Mouse (Mus musculus) stomach, embryonic 16.5 days (tissue): ENCODE results near the gene Lrp6. TPM values are rescaled to one million over a fixed set of nuclear protein-coding genes. Genes with fewer than 3 reads are reported as not detected.

Experiments
- ATAC-seq: fragments of 200-750 bp; cut with Nextera tagmentation; 2 replicates; pipeline ENCODE4 v1.8.0; 2017; ENCODE audit warnings: moderate number of reproducible peaks, moderate TSS enrichment; ENCODE audit not compliant: insufficient read depth, low FRiP score
- H3K27ac ChIP-seq: fragments of 300-500 bp; sonication (generic); 2 replicates; pipeline ENCODE4 v1.5.1; 2014; ENCODE audit warnings: low read length
- H3K27me3 ChIP-seq: fragments of 300-500 bp; sonication (generic); 2 replicates; pipeline ENCODE4 v1.6.1; 2014; ENCODE audit warnings: low read length, control low read depth, mixed read lengths; ENCODE audit not compliant: control insufficient read depth, insufficient read depth
- H3K36me3 ChIP-seq: fragments of 300-500 bp; sonication (generic); 2 replicates; pipeline ENCODE4 v1.6.1; 2014; ENCODE audit warnings: low read length; ENCODE audit not compliant: control insufficient read depth, insufficient read depth
- H3K4me1 ChIP-seq: fragments of 300-500 bp; sonication (generic); 2 replicates; pipeline ENCODE4 v1.6.1; 2014; ENCODE audit warnings: low read length, control low read depth, mixed read lengths; ENCODE audit not compliant: control insufficient read depth, insufficient read depth
- H3K4me2 ChIP-seq: fragments of 300-500 bp; sonication (generic); 2 replicates; pipeline ENCODE4 v1.6.1; 2014; ENCODE audit warnings: low read depth, low read length, mixed read lengths
- H3K4me3 ChIP-seq: fragments of 300-500 bp; sonication (generic); replicated peaks from 2 replicates; pipeline ENCODE4 v1.5.1; 2014; ENCODE audit warnings: mild to moderate bottlenecking, low read length
- H3K9ac ChIP-seq: fragments of 300-500 bp; sonication (generic); 2 replicates; pipeline ENCODE4 v1.6.1; 2014; ENCODE audit warnings: low read length
- H3K9me3 ChIP-seq: fragments of 300-500 bp; sonication (generic); replicated peaks from 2 replicates; pipeline ENCODE4 v1.6.1; 2016; ENCODE audit warnings: low read length, control low read depth; ENCODE audit not compliant: control insufficient read depth
- WGBS: fragments of 180-500 bp; shearing (Covaris S2); extraction: QIAGEN DNeasy Blood & Tissue Kit; methylation state at CpG from one replicate; pipeline ENCODE4 v1.1.7; 2014; 5-methylcytosine and 5-hydroxymethylcytosine counted together
- polyA plus RNA-seq: library from polyadenylated mRNA; unstranded; fragments of >200 nt; fragmentation: Nextera tagmentation; extraction: Ambion mirVana; gene quantifications from 2 replicates; pipeline ENCODE4 v1.2.1, GENCODE M21; 2015

Lrp6 gene
- polyA plus RNA-seq, 1 experiment from 2014 or later, result 17.4 TPM

- WGBS, result 35% methylated on average over 5 of the region's 5 CpGs
- Histone ChIP-seq H3K9me3 (no peaks in the 10 kb centered on the region), H3K36me3 (peaks cover 6% of the 10 kb centered on the region; the same call in 1 of the 2 replicates), H3K9ac (no peak overlapping the region), H3K27me3 (no peaks in the 10 kb centered on the region), H3K4me2 (peak overlapping the region; percentile 31), H3K4me3 (no peak overlapping the region), H3K27ac (peak overlapping the region; percentile 92), H3K4me1 (peaks cover 16% of the 10 kb centered on the region)
- ATAC-seq, result peak; percentile 35; the same call in 1 of the 2 replicates
These were observed 122.8 kb downstream of the Lrp6 start for GRCm38 (mm10) chr6:134443925-134444324.

GRCm38 (mm10) chr6:134443198-134443904, 123.4 kb downstream of the Lrp6 start:
- H3K9ac ChIP-seq, result no peak overlapping the region

GRCm38 (mm10) chr6:134442219-134442618, 124.5 kb downstream of the Lrp6 start:
- H3K9ac ChIP-seq, result no peak overlapping the region
- no peaks in the 10 kb centered on the region for H3K9me3 ChIP-seq
- no peak for ATAC-seq
- H3K4me2 ChIP-seq, result no peak overlapping the region
- peaks cover 16% of the 10 kb centered on the region for H3K4me1 ChIP-seq
- H3K27ac ChIP-seq, result no peak overlapping the region
- WGBS, result 75% methylated on average over 5 of the region's 5 CpGs
- H3K27me3 ChIP-seq, result no peaks in the 10 kb centered on the region
- no peak overlapping the region for H3K4me3 ChIP-seq
- H3K36me3 ChIP-seq, result peaks cover 6% of the 10 kb centered on the region; the same call in 1 of the 2 replicates

More at GRCm38 (mm10) chr6:134443198-134443904, 123.4 kb downstream of the Lrp6 start:
- peaks cover 16% of the 10 kb centered on the region for H3K4me1 ChIP-seq
- peak; percentile 87 for ATAC-seq
- peak overlapping the region; percentile 92 for H3K27ac ChIP-seq
- H3K4me3 ChIP-seq, result no peak overlapping the region
- peak overlapping the region; percentile 31 for H3K4me2 ChIP-seq
- H3K27me3 ChIP-seq, result no peaks in the 10 kb centered on the region
- 43% methylated on average over 9 of the region's 9 CpGs for WGBS
- no peaks in the 10 kb centered on the region for H3K9me3 ChIP-seq
- peaks cover 6% of the 10 kb centered on the region; the same call in 1 of the 2 replicates for H3K36me3 ChIP-seq

- H3K36me3 ChIP-seq, result peaks cover 6% of the 10 kb centered on the region; the same call in 1 of the 2 replicates
- peaks cover 16% of the 10 kb centered on the region for H3K4me1 ChIP-seq
- no peaks in the 10 kb centered on the region for H3K9me3 ChIP-seq
- no peak overlapping the region for H3K27ac ChIP-seq
- ATAC-seq, result no peak
- 86% methylated on average over 3 of the region's 3 CpGs for WGBS
- no peak overlapping the region for H3K4me2 ChIP-seq
- H3K27me3 ChIP-seq, result no peaks in the 10 kb centered on the region
- H3K9ac ChIP-seq, result no peak overlapping the region
- H3K4me3 ChIP-seq, result no peak overlapping the region
These were observed 125.0 kb downstream of the Lrp6 start for GRCm38 (mm10) chr6:134441716-134442115.

- Histone ChIP-seq H3K27ac (peak overlapping the region; percentile 58), H3K4me2 (peak overlapping the region; percentile 54), H3K9me3 (no peaks in the 10 kb centered on the region), H3K27me3 (no peaks in the 10 kb centered on the region), H3K4me3 (peak overlapping the region; percentile 32), H3K9ac (peak overlapping the region; percentile 58; the same call in 1 of the 2 replicates), H3K4me1 (peaks cover 16% of the 10 kb centered on the region), H3K36me3 (peaks cover 4% of the 10 kb centered on the region; the same call in 1 of the 2 replicates)
- ATAC-seq, result no peak
- 28% methylated on average over 10 of the region's 10 CpGs for WGBS
These were observed 126.7 kb downstream of the Lrp6 start for GRCm38 (mm10) chr6:134440023-134440422.

GRCm38 (mm10) chr6:134439401-134440021, 127.3 kb downstream of the Lrp6 start:
- peak; percentile 34; the same call in 1 of the 2 replicates for ATAC-seq

GRCm38 (mm10) chr6:134436955-134437354, 129.8 kb downstream of the Lrp6 start:
- Histone ChIP-seq H3K9me3 (no peaks in the 10 kb centered on the region), H3K4me1 (peaks cover 10% of the 10 kb centered on the region), H3K27me3 (no peaks in the 10 kb centered on the region), H3K9ac (no peak overlapping the region), H3K27ac (no peak overlapping the region), H3K36me3 (no peaks in the 10 kb centered on the region), H3K4me2 (no peak overlapping the region), H3K4me3 (no peak overlapping the region)
- 59% methylated on average over 5 of the region's 5 CpGs for WGBS
- ATAC-seq, result no peak

More at GRCm38 (mm10) chr6:134439401-134440021, 127.3 kb downstream of the Lrp6 start:
- no peaks in the 10 kb centered on the region for H3K27me3 ChIP-seq
- WGBS, result 22% methylated on average over 23 of the region's 23 CpGs
- peak overlapping the region; percentile 54 for H3K4me2 ChIP-seq
- H3K9me3 ChIP-seq, result no peaks in the 10 kb centered on the region
- H3K4me3 ChIP-seq, result peak overlapping the region; percentile 32
- H3K4me1 ChIP-seq, result peaks cover 16% of the 10 kb centered on the region
- H3K36me3 ChIP-seq, result no peaks in the 10 kb centered on the region
- peak overlapping the region; percentile 58 for H3K9ac ChIP-seq
- peak overlapping the region; percentile 58 for H3K27ac ChIP-seq

GRCm38 (mm10) chr6:134434866-134435390, 131.8 kb downstream of the Lrp6 start:
- Histone ChIP-seq H3K36me3 (no peaks in the 10 kb centered on the region), H3K4me2 (no peak overlapping the region), H3K4me3 (no peak overlapping the region), H3K9me3 (no peaks in the 10 kb centered on the region), H3K9ac (no peak overlapping the region), H3K4me1 (peaks cover 9% of the 10 kb centered on the region), H3K27me3 (no peaks in the 10 kb centered on the region), H3K27ac (no peak overlapping the region)
- ATAC-seq, result no peak
- 67% methylated on average over 9 of the region's 9 CpGs for WGBS

GRCm38 (mm10) chr6:134434044-134434443, 132.7 kb downstream of the Lrp6 start:
- H3K27me3 ChIP-seq, result no peaks in the 10 kb centered on the region
- H3K9ac ChIP-seq, result no peak overlapping the region
- no peak overlapping the region for H3K27ac ChIP-seq
- ATAC-seq, result no peak
- H3K9me3 ChIP-seq, result no peaks in the 10 kb centered on the region
- WGBS, result 78% methylated on average over 6 of the region's 6 CpGs
- no peaks in the 10 kb centered on the region for H3K36me3 ChIP-seq
- H3K4me2 ChIP-seq, result no peak overlapping the region
- H3K4me1 ChIP-seq, result peaks cover 2% of the 10 kb centered on the region; the same call in 1 of the 2 replicates
- no peak overlapping the region for H3K4me3 ChIP-seq
